Mouse (Mus musculus) gastrocnemius, postnatal 10 days (tissue): ENCODE results near the gene Mycl. TPM values are rescaled to one million over a fixed set of nuclear protein-coding genes. Genes with fewer than 3 reads are reported as not detected.
"Not testable (repeated sequence)": the region's sequence is repeated elsewhere in the genome, so short reads cannot be mapped to it uniquely, and the experiment has no call there.

Experiments used
- DNase-seq: peaks from one replicate; pipeline ENCODE4 v3.0.0; 2021; ENCODE audit warnings: mixed read lengths
- total RNA-seq, 2 experiments: library from RNA; stranded (reverse); gene quantifications; 2 replicates each; pipeline ENCODE4 v1.2.3; 2021

Gene Mycl
- total RNA-seq, 2 experiments from 2014 or later, result 4.4 to 5.8 TPM

DNA sequence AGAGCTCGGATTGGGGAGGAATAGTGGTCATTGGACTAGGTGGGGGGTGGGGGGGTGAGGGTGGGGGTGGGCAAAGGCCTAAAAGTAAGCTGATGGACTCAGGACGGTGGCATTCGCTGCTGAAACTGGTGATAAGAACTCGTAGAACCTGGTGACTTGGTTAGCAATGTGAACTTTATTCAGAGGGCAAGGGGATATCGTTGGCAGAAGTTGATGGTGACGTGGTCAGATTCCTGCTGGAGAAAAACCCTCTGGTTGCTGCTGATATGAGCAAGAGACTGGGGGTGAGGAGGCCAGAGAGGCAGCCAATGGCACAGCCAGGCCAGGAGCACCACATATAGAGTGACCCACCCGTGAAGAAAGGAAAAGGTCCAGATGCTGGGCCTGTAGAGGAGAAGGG is 14.2 kb upstream of the Mycl start:
- no peak for DNase-seq

DNA sequence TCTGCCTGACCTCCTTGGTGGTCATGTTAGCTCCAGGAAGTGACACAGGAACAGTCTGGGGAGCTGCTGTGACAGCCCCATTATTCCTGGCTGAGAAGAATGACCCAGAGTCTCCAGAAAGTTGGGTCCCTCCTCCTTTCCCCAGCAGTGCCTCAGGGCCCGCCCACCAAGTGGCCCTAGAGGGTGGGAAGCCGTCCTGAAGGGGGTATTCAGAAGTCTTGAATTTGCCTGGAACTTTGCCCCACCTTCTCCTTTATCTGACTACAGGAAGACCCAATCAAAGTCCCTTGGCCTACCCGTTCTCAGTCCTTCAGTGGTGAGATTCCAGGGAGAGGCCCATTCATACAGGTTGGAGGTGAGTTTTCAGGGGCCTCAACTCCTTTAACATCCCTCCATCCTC is 13.5 kb upstream of the Mycl start:
- DNase-seq, result no peak

DNA sequence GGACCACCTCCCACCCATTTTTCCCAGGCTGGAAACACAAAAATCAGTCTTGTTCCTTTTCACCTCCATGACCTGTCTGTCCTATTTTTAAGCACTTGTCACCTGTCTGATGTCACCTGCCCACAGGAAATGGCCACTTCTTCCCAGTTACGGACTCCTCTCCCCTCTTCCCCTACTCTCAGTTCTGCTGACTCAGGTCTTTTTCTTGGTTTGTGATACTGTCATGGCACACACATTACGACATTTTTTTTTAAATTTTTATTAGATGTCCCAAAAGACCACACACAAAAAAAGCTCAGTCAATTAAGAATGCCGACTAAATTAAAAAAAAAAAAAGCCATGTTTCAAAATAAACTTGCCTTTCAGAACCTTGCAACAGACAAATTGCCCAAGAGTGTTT is 12.9 kb upstream of the Mycl start:
- DNase-seq, result no peak

DNA sequence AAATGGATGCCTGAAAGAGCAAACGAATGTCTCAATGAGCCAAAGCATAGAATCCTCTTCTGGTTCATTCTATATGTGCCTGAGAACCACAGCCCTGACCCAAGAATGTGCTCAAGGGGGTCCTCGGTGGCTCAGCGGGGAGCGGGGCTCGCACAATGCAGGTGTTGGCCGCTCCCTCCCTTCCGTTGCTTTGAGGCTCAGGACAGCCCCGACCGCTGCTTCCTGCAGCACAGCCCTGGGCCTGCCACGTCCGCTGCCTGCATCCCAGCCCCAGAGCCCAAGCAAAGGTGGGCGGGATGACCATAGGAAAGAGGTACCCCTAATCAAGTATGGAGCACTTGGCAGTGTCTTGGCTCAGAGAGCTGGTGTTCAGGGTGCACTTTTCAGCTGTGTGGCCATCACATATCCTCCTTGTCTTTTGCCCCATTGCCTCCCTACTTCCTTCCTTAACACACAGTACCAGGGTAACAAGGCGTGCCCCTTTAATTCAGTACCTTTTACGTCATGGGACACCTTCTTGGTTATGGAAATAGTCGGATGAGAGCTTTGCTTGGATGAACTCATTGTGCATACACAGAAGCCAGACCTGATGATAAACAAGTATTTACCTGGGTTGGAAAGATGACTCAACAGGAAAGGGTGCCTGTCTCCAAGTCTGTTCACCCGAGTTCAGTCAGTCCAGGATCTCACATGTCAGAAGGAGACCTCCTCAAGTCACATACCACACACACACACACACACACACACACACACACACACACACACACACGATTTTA is 11.8 kb upstream of the Mycl start:
- no peak for DNase-seq

DNA sequence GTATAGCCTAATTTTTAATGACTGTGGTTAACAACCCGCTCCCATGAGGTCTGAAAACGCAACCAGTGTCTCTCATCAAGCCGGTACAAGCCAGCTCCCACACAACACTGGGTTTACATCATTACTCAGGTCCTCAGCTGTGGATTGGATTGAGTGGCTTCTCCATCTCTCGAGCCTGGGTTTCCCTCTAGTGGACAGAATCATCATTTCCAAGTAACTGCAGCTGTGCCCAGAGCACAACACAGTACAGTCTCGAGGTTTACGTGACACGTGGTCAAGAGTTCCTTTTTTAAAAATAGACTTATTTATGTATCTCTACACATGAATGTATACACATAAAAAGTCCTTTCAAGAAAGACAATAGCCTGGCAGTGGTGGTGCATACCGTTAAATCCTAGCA is 10.3 kb upstream of the Mycl start:
- no peak for DNase-seq

DNA sequence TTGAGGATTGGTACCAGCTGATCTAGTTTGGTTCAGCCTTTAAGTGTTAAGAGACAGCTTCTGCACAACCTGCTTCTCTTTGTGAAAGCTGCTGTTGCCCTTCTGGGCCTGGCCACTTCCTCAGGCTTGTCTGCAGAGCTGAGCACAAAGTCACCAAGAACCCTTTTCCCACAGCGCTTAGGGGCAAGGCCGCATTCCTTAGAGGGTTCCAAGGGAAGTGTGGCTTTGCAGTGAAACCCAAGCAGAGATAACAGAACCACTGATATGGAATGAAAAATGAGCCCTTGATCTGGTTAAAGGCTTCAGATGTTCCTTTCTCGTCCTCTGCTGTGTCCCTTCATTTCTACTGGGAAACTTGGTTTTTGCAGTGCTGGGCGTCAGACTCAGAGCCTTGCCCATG is 8.0 kb upstream of the Mycl start:
- no peak for DNase-seq

DNA sequence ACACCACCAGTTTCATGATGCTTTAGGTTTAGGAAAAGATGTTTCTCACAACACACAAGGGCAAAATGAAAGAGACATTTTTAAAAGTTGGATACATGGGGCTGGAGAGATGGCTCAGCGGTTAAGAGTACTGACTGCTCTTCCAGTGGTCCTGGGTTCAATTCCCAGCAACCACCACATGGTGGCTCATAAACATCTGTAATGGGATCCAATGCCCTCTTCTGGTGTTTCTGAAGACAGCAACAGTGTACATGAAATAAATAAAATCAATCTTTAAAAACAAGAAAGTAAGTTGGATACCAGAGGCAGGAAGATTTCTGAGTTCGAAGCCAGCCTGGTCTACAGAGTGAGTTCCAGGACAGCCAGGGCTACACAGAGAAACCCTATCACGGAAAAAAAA is 7.4 kb upstream of the Mycl start:
- DNase-seq, result not testable (repeated sequence)

DNA sequence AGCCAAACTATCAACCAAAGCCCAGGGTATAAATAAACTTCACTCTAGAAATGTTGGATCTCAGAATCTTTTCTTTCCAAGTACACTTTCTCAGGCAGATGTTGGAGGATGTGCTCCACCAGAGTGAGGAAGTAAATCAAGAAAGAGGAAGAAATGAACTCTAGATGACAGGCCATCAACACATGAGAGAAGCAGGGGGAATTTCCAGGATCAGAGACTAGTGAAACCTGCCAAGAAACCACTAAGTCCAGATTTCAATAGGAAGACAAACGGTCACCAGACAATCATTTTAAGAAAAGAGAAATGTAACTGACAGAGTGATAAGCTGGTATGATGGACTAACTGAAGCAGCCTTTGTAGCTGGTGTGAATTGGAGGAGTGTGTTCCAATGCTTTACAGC is 4.3 kb upstream of the Mycl start:
- no peak for DNase-seq

DNA sequence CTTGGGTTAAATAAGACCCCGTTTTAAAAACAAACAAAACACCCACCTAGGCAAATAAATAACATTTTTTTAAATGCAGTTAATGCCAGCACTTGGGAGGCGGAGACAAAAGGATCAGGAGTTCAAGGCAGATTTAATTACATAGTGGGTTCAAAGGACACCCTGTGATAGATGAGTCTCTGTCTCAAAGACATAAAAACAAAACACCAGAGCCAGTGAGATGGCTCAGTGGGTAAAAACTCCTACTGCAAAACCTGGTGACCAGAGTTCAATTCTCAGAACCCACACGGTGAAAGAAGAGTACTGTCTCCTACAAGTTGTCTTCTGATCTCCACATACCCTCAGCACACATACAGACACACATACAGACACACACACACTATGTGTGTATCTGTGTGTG is 3.2 kb upstream of the Mycl start:
- DNase-seq, result no peak

DNA sequence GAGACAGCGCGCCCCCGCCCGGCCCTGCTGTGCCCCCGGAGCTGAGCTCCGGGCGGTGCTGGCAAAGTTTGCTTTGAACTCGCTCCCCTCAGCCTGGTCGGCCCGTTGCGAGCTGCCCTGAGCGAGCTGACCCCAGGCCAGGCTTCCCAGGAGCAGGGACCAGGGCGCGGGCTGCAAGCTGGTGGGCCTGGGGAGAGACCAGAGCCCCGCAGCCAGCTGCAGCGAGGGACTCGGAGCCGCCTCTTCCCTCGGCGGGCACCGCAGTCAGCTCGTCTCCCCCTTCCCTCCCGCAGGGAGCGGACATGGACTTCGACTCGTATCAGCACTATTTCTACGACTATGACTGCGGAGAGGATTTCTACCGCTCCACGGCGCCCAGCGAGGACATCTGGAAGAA is 767 bp downstream of the Mycl start:
- peak; percentile 52 for DNase-seq

DNA sequence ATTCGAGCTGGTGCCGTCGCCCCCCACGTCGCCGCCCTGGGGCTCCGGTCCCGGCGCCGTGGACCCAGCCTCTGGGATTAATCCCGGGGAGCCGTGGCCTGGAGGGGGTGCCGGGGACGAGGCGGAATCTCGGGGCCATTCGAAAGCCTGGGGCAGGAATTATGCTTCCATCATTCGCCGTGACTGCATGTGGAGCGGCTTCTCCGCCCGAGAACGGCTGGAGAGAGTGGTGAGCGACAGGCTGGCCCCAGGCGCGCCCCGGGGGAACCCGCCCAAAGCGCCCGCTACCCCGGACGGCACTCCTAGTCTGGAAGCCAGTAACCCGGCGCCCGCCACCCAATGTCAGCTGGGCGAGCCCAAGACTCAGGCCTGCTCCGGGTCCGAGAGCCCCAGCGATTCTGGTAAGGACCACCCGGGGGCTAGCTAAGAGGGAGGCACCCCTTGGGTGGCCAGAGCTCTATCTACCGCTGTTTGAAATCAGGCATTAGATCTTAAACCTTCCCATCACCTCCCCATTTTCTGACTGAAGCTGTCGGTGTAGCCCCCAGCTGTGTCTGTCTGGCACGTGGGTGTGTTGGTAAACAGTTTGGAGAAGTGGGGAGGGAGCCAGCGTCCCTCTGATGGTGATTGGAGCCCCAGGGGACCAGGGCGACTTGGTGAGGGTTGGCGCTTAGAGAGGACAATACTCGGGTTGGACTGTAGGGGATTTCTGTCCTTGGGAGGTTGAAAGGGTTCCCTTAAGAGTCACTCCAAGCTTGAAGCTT is 1.3 kb downstream of the Mycl start:
- peak; percentile 41 for DNase-seq

DNA sequence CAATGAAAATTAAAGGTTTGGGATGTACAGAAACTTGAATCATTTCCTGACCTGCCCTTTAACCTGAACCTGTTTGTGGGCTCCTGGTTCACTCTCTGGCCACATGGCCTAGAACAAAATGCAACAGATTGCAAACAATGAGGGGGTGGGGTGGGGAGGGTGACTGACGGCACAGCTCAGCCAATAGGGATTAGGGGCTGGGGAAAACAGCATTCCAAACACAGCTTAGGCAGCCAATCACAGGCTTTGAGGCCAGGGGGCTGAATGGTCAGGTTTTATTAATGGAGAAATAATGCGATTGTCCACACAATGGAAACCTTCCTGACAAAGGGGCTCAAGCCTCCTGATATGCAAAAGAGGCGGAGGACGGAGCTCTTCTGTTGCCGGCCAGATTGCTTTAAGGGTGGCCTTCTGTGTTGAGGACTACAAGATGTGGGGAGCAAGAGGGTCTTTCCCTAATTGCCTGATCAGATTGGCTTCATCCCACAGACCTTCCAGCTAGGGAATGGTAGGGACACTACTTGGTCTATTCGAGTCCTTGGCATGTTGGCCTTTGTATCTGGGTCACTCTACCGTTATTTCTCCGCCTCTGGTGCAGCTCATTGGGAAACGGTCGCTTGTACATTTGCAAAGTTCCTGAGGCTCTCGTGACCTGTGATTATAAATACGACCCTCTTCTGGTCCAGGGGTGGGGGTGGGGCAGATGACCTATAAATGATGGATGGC is 3.2 kb downstream of the Mycl start:
- DNase-seq, result no peak

DNA sequence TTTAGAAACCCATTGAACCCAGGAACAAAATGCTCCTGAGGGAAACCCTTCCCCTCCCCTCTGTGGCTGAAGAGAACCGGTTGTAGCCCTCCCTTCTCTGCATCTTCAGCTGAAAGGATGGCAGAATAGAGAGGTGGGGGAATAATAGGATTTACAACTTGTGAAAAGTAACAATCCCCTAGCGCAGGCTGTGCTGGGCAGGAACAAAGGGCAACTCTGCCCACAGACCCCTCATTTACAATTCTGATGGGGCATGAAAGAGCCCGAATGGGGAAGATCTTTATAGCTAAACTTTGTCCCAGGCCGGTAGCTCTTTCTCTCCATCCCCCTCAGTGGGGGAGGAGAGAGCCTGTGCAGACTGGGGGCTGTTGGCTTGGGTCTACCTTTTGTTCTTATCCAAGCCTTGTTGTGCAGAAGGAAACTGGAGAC is 3.8 kb downstream of the Mycl start:
- DNase-seq, result no peak

DNA sequence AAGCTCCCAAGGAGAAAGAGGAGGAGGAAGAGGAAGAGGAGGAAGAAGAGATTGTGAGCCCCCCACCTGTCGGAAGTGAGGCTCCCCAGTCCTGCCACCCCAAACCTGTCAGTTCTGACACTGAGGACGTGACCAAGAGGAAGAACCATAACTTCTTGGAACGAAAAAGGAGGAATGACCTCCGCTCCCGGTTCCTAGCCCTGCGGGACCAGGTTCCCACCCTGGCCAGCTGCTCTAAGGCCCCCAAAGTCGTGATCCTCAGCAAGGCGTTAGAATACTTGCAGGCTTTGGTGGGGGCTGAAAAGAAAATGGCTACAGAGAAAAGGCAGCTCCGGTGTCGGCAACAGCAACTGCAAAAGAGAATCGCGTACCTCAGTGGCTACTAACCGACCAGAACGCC is 4.7 kb downstream of the Mycl start:
- no peak for DNase-seq

DNA sequence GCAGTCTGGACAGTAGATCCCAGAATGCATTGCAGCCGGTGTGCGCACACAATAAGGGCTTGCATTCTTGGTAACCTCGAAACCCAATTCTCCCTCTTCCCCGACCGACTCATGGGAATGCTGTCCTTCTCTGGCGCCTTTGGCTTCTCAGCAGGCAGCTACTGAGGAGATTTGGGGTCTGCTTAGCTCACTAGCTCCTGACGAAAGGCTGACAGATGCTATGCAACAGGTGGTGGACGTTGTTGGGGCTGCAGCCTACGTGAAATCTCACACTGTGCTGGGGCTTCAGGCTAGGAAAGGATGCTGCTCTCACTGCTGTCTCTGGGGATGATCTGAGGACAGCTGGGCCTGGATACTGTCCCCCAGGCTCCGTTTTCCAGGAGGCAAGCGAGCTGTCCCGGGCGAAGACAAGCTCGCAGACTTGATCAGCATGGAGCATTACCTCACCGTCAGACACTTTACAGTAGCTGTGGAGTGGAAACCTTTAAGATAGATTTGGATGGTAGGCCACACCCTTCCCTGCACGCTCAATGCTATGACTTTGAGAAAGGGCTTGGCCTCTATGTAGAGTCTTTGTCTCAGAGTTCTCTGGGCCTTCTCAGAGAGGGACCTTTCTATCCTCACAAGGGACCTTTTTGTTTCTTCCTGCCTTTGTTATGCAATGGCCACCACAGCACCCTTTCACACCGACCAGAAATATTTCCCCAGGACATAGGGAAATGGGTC is 5.3 kb downstream of the Mycl start:
- no peak for DNase-seq

DNA sequence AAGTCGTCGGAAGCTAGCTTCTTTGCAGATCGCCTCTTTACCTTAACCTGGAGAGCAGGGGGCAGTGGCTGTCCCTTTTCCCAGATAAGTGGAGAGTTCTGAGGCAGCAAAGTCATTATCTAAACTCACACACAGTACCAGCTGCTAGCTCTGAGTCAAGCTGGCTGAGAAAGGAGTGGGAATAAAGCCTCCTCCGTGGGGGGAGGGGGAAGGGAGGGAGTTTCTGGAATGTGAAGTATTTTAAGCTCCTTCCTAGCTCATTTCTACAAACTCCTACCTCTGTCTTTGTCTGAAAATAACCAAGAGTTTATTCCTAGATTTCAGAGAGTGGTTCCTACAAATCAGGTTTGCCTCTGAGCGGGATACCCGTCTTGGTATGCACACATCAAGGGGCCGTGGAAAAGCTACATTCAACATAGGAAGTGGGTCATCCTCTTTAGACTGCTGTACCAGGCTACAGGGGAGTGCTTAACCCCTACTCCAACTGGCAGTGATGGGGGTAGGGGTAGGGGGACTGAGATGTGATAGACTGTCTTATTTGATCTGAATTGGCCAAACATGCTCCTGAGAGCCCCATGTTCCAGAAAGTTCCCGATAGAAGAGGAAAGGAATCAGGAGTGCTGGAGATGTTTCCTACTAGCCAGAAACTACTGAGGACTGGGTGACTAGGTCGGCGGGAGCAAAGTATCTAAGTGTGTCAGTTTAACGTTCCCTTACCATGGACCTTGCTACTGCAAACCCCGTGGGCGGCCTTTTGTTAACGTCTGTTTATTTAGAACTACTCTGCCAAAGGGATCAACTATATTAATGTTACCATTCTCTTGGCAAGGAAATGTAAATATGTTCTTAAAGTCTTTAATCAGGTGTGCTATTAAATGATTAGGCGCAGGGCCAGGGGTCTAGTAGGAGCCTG is 9.9 kb downstream of the Mycl start:
- no peak for DNase-seq

DNA sequence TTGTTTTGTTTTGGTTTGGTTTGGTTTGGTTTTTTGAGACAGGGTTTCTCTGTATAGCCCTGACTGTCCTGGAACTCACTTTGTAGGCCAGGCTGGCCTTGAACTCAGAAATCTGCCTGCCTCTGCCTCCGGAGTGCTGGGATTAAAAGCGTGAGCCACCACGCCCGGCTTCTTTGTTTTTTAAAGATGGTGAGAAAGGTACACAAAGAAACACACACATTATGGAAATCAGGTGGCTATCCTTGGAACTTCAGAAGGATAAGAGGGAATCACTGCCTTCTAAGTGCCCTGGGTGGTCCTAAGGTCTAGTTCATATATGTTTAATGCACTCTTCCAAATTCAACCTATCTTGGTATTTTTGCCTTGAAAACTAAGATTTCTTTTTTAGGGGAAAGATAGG is 17.0 kb downstream of the Mycl start:
- not testable (repeated sequence) for DNase-seq

DNA sequence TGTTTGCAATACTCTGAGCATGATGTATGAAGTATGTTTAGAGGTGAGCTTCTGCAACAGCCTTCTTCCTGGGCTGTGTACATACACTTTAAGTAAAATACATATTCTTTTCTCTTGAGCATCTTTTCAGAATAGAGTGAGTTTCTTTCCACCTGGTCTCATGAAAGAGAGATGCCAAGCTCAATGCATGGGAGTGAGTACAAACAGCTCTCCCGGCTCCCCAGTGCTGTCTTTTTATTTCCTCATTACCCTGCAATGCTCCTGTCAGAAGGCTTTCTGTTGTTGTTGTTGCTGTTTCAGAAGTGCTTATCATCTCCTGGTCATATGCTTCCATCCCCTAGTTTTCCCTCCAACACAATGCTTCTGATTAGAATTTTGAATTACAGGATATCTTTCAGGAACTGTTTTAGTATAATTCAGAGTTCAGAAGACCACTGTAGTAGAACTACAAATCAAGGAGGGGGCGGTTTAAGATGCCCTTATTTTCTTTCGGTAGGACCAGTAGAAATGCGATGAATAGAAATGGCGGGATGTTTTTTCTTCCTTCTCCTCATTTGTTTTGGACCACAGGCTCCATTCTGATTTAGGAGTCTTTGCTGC is 18.0 kb downstream of the Mycl start:
- DNase-seq, result no peak

DNA sequence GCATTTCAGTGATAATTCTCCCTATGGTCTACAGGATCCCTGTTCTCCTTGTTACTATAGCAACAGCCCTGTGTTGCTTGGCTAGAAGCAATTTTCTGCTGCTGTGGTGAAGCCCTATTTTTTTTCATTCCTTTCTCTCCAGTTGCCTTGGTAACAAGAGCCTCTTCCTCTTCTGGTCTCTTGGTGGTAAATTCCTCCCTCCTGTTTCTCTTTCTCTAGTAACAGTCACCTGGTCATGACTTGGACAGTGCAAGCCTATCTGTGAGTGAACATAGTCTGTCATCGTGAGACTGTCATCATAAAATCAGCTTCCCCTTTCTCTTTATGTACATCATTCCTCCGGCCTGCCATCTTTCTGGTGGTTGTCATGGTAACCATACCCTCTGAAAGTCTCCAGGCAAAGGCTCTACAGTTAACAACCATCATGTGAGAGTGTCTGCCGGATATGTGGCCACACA is 18.5 kb downstream of the Mycl start:
- DNase-seq, result no peak

DNA sequence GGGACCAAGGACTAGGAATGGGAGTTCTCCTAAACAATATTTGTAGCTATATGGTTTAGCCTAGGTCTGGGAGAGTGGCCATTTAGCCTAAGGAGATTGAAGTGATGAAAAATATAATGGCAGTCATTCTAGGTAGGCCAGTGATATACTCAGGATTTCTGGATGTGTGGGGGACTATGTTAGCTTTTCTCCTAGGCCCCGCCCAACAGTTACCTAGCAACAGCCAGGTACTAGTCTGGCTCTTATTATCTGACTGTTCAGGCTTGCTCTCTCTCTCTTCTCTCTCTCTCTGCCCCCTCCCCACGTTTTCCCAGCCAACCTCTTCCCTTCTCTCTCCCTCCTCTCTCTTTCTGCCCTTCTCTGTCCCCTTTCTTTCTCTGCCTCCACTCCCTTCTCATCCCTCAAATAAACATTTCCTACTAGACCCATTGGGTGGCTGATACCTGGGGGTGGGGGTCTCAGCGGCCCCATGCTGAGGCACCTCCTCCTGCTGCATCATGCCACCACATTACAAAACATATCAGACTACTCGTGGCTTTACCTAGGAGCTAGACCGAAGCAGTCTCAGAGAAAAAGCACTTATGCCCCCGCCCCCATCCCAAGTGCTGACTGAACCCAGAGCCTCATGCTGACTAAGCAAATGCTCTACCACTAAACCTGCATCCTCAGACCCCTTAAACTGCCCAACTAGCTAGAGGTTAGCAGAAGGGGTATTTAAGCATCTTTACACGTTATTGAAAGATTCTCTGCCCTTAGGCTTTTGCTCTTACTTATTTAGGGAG is 19.2 kb downstream of the Mycl start:
- DNase-seq, result no peak
